Mouse (Mus musculus): Measurements from ENCODE around the gene Epb41. TPM values are rescaled to one million over a fixed set of nuclear protein-coding genes. Genes with fewer than 3 reads are reported as not detected.

The Epb41 gene
- polyA plus RNA-seq, 1 experiment from 2014 or later = 61.7 TPM

- WGBS = 87% methylated on average over 6 of the region's 6 CpGs
- H3K9ac ChIP-seq (ENCODE audit: low read depth, low read length) = no peak overlapping the region
These were observed 48.0 kb downstream of the Epb41 start for GRCm38 (mm10) chr4:132027167-132027566.

GRCm38 (mm10) chr4:132025738-132026527 is 49.2 kb downstream of the Epb41 start:
- Histone ChIP-seq H3K4me1 (ENCODE audit: control insufficient read depth, insufficient read depth, low read length) (peaks cover 4% of the 10 kb centered on the region), H3K27me3 (ENCODE audit: control insufficient read depth, insufficient read depth, low read depth, low read length) (no peaks in the 10 kb centered on the region), H3K9ac (ENCODE audit: low read depth, low read length) (no peak overlapping the region), H3K9me3 (replicated peaks; ENCODE audit: control insufficient read depth, low read length, poor library complexity, severe bottlenecking) (no peaks in the 10 kb centered on the region), H3K4me3 (ENCODE audit: low read depth, low read length) (no peak overlapping the region), H3K27ac (ENCODE audit: low read length) (no peak overlapping the region), H3K4me2 (ENCODE audit: low read length) (no peak overlapping the region), H3K36me3 (ENCODE audit: control insufficient read depth, insufficient read depth, low read length) (no peaks in the 10 kb centered on the region)
- 29% methylated on average over 5 of the region's 5 CpGs for WGBS
- ATAC-seq = no peak

More at GRCm38 (mm10) chr4:132027167-132027566, 48.0 kb downstream of the Epb41 start:
- H3K36me3 ChIP-seq (ENCODE audit: control insufficient read depth, insufficient read depth, low read length) = no peaks in the 10 kb centered on the region
- H3K27ac ChIP-seq (ENCODE audit: low read length) = no peak overlapping the region
- H3K4me1 ChIP-seq (ENCODE audit: control insufficient read depth, insufficient read depth, low read length) = peaks cover 7% of the 10 kb centered on the region
- no peak for ATAC-seq
- H3K4me3 ChIP-seq (ENCODE audit: low read depth, low read length) = no peak overlapping the region
- no peak overlapping the region for H3K4me2 ChIP-seq (ENCODE audit: low read length)
- H3K27me3 ChIP-seq (ENCODE audit: control insufficient read depth, insufficient read depth, low read depth, low read length) = no peaks in the 10 kb centered on the region
- H3K9me3 ChIP-seq (replicated peaks; ENCODE audit: control insufficient read depth, low read length, poor library complexity, severe bottlenecking) = no peaks in the 10 kb centered on the region

- ATAC-seq = no peak
- Histone ChIP-seq H3K4me1 (ENCODE audit: control insufficient read depth, insufficient read depth, low read length) (peaks cover 4% of the 10 kb centered on the region), H3K9ac (ENCODE audit: low read depth, low read length) (no peak overlapping the region), H3K4me3 (ENCODE audit: low read depth, low read length) (no peak overlapping the region), H3K27ac (ENCODE audit: low read length) (no peak overlapping the region), H3K9me3 (replicated peaks; ENCODE audit: control insufficient read depth, low read length, poor library complexity, severe bottlenecking) (no peaks in the 10 kb centered on the region), H3K36me3 (ENCODE audit: control insufficient read depth, insufficient read depth, low read length) (no peaks in the 10 kb centered on the region), H3K27me3 (ENCODE audit: control insufficient read depth, insufficient read depth, low read depth, low read length) (no peaks in the 10 kb centered on the region), H3K4me2 (ENCODE audit: low read length) (no peak overlapping the region)
- 64% methylated on average over 2 of the region's 2 CpGs for WGBS
These were observed 49.9 kb downstream of the Epb41 start for GRCm38 (mm10) chr4:132025264-132025663.

GRCm38 (mm10) chr4:132023816-132024215 is 51.3 kb downstream of the Epb41 start:
- WGBS = 96% methylated on average over 2 of the region's 2 CpGs
- no peak for ATAC-seq
- H3K9me3 ChIP-seq (replicated peaks; ENCODE audit: control insufficient read depth, low read length, poor library complexity, severe bottlenecking) = no peaks in the 10 kb centered on the region

DNA sequence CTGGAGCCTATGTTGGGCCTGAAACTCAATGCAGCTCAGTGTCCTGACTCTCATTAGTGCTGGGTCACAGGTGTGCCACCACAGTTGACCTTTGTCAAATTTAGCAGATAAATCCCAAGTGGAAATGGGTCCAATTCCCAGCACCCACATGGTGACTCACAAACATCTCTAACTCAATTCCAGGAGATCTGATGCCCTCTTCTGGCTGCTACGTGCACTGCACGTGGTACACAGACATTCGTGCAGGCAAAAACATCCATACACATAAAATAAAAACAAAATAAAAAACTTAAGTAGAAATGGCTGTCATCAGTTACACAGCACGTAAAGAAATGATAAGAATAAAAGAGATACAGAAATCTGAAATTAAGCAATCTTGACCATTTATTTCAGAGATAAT is 52.5 kb downstream of the Epb41 start:
- H3K4me1 ChIP-seq (ENCODE audit: control insufficient read depth, insufficient read depth, low read length) = peaks cover 9% of the 10 kb centered on the region
- no peak overlapping the region for H3K9ac ChIP-seq (ENCODE audit: low read depth, low read length)
- ATAC-seq = no peak
- H3K27ac ChIP-seq (ENCODE audit: low read length) = no peak overlapping the region
- no peaks in the 10 kb centered on the region for H3K36me3 ChIP-seq (ENCODE audit: control insufficient read depth, insufficient read depth, low read length)
- H3K27me3 ChIP-seq (ENCODE audit: control insufficient read depth, insufficient read depth, low read depth, low read length) = no peaks in the 10 kb centered on the region
- no peak overlapping the region for H3K4me3 ChIP-seq (ENCODE audit: low read depth, low read length)
- no peaks in the 10 kb centered on the region for H3K9me3 ChIP-seq (replicated peaks; ENCODE audit: control insufficient read depth, low read length, poor library complexity, severe bottlenecking)
- WGBS = 96% methylated on average over 4 of the region's 4 CpGs
- H3K4me2 ChIP-seq (ENCODE audit: low read length) = no peak overlapping the region

More at GRCm38 (mm10) chr4:132023816-132024215, 51.3 kb downstream of the Epb41 start:
- no peak overlapping the region for H3K9ac ChIP-seq (ENCODE audit: low read depth, low read length)
- H3K4me2 ChIP-seq (ENCODE audit: low read length) = no peak overlapping the region
- H3K27ac ChIP-seq (ENCODE audit: low read length) = no peak overlapping the region
- no peak overlapping the region for H3K4me3 ChIP-seq (ENCODE audit: low read depth, low read length)
- H3K4me1 ChIP-seq (ENCODE audit: control insufficient read depth, insufficient read depth, low read length) = peaks cover 4% of the 10 kb centered on the region
- no peaks in the 10 kb centered on the region for H3K27me3 ChIP-seq (ENCODE audit: control insufficient read depth, insufficient read depth, low read depth, low read length)
- H3K36me3 ChIP-seq (ENCODE audit: control insufficient read depth, insufficient read depth, low read length) = no peaks in the 10 kb centered on the region

DNA sequence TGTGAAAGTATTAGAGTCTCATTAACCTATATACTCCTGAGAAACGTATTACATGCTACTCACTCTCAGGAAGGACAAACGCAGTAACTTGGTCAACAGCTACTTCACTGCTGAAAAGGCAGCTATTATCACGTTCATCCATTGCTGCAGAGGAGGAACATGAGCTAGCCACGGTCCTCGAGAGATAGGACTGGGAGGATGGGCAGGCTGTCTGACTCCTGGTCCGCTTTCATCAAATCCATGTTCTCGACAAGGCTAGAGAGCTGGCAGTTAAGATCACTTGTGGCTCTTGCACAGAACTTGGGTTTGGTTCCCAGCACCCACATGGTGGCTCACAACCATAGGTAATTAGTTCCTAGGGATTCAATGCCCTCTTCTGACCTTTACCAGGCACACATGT is 53.2 kb downstream of the Epb41 start:
- H3K4me2 ChIP-seq (ENCODE audit: low read length) = no peak overlapping the region
- ATAC-seq = no peak
- no peaks in the 10 kb centered on the region for H3K27me3 ChIP-seq (ENCODE audit: control insufficient read depth, insufficient read depth, low read depth, low read length)
- H3K4me3 ChIP-seq (ENCODE audit: low read depth, low read length) = no peak overlapping the region
- no peak overlapping the region for H3K27ac ChIP-seq (ENCODE audit: low read length)
- H3K4me1 ChIP-seq (ENCODE audit: control insufficient read depth, insufficient read depth, low read length) = peaks cover 9% of the 10 kb centered on the region
- 92% methylated on average over 7 of the region's 7 CpGs for WGBS
- H3K9me3 ChIP-seq (replicated peaks; ENCODE audit: control insufficient read depth, low read length, poor library complexity, severe bottlenecking) = no peaks in the 10 kb centered on the region
- no peak overlapping the region for H3K9ac ChIP-seq (ENCODE audit: low read depth, low read length)
- H3K36me3 ChIP-seq (ENCODE audit: control insufficient read depth, insufficient read depth, low read length) = no peaks in the 10 kb centered on the region

GRCm38 (mm10) chr4:132018547-132018946 is 56.6 kb downstream of the Epb41 start:
- H3K27me3 ChIP-seq (ENCODE audit: control insufficient read depth, insufficient read depth, low read depth, low read length) = no peaks in the 10 kb centered on the region
- H3K4me3 ChIP-seq (ENCODE audit: low read depth, low read length) = no peak overlapping the region
- H3K9ac ChIP-seq (ENCODE audit: low read depth, low read length) = no peak overlapping the region
- WGBS = 19% methylated on average over 4 of the region's 4 CpGs
- no peak overlapping the region for H3K27ac ChIP-seq (ENCODE audit: low read length)
- H3K4me1 ChIP-seq (ENCODE audit: control insufficient read depth, insufficient read depth, low read length) = 0 out of 2 replicates have a peak, but pooled peaks cover 5% of the 10 kb centered on the region
- no peaks in the 10 kb centered on the region for H3K9me3 ChIP-seq (replicated peaks; ENCODE audit: control insufficient read depth, low read length, poor library complexity, severe bottlenecking)
- H3K4me2 ChIP-seq (ENCODE audit: low read length) = no peak overlapping the region
- H3K36me3 ChIP-seq (ENCODE audit: control insufficient read depth, insufficient read depth, low read length) = no peaks in the 10 kb centered on the region
- ATAC-seq = no peak

- WGBS = 66% methylated on average over 3 of the region's 3 CpGs
- no peaks in the 10 kb centered on the region for H3K27me3 ChIP-seq (ENCODE audit: control insufficient read depth, insufficient read depth, low read depth, low read length)
- 0 out of 2 replicates have a peak, but pooled peaks cover 9% of the 10 kb centered on the region for H3K4me1 ChIP-seq (ENCODE audit: control insufficient read depth, insufficient read depth, low read length)
- H3K9me3 ChIP-seq (replicated peaks; ENCODE audit: control insufficient read depth, low read length, poor library complexity, severe bottlenecking) = no peaks in the 10 kb centered on the region
- H3K4me2 ChIP-seq (ENCODE audit: low read length) = no peak overlapping the region
- no peak for ATAC-seq
- no peak overlapping the region for H3K4me3 ChIP-seq (ENCODE audit: low read depth, low read length)
- H3K9ac ChIP-seq (ENCODE audit: low read depth, low read length) = no peak overlapping the region
- no peaks in the 10 kb centered on the region for H3K36me3 ChIP-seq (ENCODE audit: control insufficient read depth, insufficient read depth, low read length)
- no peak overlapping the region for H3K27ac ChIP-seq (ENCODE audit: low read length)
These were observed 59.7 kb downstream of the Epb41 start for GRCm38 (mm10) chr4:132015374-132015773.

DNA sequence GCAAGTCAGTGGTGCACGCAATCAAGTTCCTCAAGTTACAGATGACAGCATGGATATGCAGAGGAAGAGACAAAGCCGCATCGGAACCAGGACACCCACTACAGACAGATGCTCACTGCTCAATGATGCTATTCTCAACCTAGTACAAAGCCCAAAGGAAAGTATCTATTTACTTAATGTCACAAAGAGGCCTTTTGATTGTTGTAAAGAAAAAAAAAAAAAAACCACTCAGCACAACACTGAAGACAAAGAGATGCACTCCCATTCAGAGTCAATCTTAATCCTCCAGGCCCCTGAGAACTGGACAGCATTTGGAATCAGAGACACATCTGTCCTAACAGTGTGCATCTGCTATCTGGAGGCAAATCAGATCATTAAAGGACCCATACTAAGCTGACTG is 63.5 kb downstream of the Epb41 start:
- WGBS = 31% methylated on average over 3 of the region's 3 CpGs
- Histone ChIP-seq H3K9me3 (replicated peaks; ENCODE audit: control insufficient read depth, low read length, poor library complexity, severe bottlenecking) (no peaks in the 10 kb centered on the region), H3K27ac (ENCODE audit: low read length) (no peak overlapping the region), H3K4me2 (ENCODE audit: low read length) (no peak overlapping the region), H3K9ac (ENCODE audit: low read depth, low read length) (no peak overlapping the region), H3K27me3 (ENCODE audit: control insufficient read depth, insufficient read depth, low read depth, low read length) (no peaks in the 10 kb centered on the region), H3K4me1 (ENCODE audit: control insufficient read depth, insufficient read depth, low read length) (0 out of 2 replicates have a peak, but pooled peaks cover 4% of the 10 kb centered on the region), H3K4me3 (ENCODE audit: low read depth, low read length) (no peak overlapping the region), H3K36me3 (ENCODE audit: control insufficient read depth, insufficient read depth, low read length) (no peaks in the 10 kb centered on the region; the same call in 1 of the 2 replicates)
- no peak for ATAC-seq
